Mouse (Mus musculus) hindbrain, embryonic 12.5 days (tissue): ENCODE results near the gene Lrba. TPM values are rescaled to one million over a fixed set of nuclear protein-coding genes. Genes with fewer than 3 reads are reported as not detected.

ENCODE experiments used
- ATAC-seq: fragments of 200-750 bp; cut with Nextera tagmentation; 2 replicates; pipeline ENCODE4 v1.8.0; 2017; ENCODE audit warnings: moderate TSS enrichment; ENCODE audit not compliant: low FRiP score
- H3K27ac ChIP-seq: fragments of 300-500 bp; sonication (generic); 2 replicates; pipeline ENCODE4 v1.5.1; 2016; ENCODE audit warnings: mild to moderate bottlenecking
- H3K27me3 ChIP-seq: fragments of 300-500 bp; sonication (generic); 2 replicates; pipeline ENCODE4 v1.6.1; 2016; ENCODE audit warnings: mild to moderate bottlenecking
- H3K36me3 ChIP-seq: fragments of 300-500 bp; sonication (generic); 2 replicates; pipeline ENCODE4 v1.6.1; 2016; ENCODE audit warnings: mild to moderate bottlenecking
- H3K4me1 ChIP-seq: fragments of 300-500 bp; sonication (generic); 2 replicates; pipeline ENCODE4 v1.6.1; 2016
- H3K4me2 ChIP-seq: fragments of 300-500 bp; sonication (generic); replicated peaks from 2 replicates; pipeline ENCODE4 v1.6.1; 2016; ENCODE audit warnings: mild to moderate bottlenecking
- H3K4me3 ChIP-seq: fragments of 300-500 bp; sonication (generic); 2 replicates; pipeline ENCODE4 v1.5.1; 2016; ENCODE audit warnings: mild to moderate bottlenecking
- H3K9ac ChIP-seq: fragments of 300-500 bp; sonication (generic); 2 replicates; pipeline ENCODE4 v1.6.1; 2016; ENCODE audit warnings: mild to moderate bottlenecking, moderate library complexity
- H3K9me3 ChIP-seq: fragments of 300-500 bp; sonication (generic); replicated peaks from 2 replicates; pipeline ENCODE4 v1.6.1; 2016; ENCODE audit warnings: mild to moderate bottlenecking
- WGBS: fragments of 180-500 bp; shearing (Covaris S2); methylation state at CpG from one replicate; pipeline ENCODE4 v1.1.7; 2016; 5-methylcytosine and 5-hydroxymethylcytosine counted together
- polyA plus RNA-seq: library from polyadenylated mRNA; unstranded; fragments of >200 nt; fragmentation: Nextera tagmentation; extraction: Ambion mirVana; gene quantifications from 2 replicates; pipeline ENCODE4 v1.2.1, GENCODE M21; 2016

Gene Lrba
- polyA plus RNA-seq, 1 experiment from 2014 or later: 8.4 TPM

DNA sequence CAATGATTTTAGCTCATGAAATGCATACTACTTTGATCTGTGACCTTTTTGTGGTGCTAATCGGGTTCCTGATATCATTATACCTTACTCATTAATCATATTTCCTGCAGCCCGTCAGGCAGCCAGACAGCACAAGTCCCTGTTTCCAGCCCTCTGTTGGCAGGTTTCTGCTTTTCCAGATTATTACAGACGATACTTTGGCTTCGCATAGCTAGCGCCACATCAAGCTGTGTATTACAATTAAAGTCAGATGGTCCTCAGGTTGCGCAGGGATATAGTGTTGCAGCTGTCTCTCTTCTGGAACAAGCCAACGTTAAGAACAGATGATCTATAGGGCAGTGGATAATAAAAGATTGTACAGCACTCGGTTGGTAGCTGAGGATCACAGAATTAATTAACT lies 443.7 kb downstream of the Lrba start:
- peak overlapping the region; percentile 8; the same call in 1 of the 2 replicates for H3K27ac ChIP-seq
- H3K4me3 ChIP-seq: no peak overlapping the region
- H3K9me3 ChIP-seq: no peaks in the 10 kb centered on the region
- H3K27me3 ChIP-seq: no peaks in the 10 kb centered on the region
- no peak for ATAC-seq
- no peaks in the 10 kb centered on the region for H3K36me3 ChIP-seq
- WGBS: 41% methylated on average over 8 of the region's 8 CpGs
- H3K9ac ChIP-seq: no peak overlapping the region
- H3K4me1 ChIP-seq: no peaks in the 10 kb centered on the region
- no peak overlapping the region for H3K4me2 ChIP-seq

DNA sequence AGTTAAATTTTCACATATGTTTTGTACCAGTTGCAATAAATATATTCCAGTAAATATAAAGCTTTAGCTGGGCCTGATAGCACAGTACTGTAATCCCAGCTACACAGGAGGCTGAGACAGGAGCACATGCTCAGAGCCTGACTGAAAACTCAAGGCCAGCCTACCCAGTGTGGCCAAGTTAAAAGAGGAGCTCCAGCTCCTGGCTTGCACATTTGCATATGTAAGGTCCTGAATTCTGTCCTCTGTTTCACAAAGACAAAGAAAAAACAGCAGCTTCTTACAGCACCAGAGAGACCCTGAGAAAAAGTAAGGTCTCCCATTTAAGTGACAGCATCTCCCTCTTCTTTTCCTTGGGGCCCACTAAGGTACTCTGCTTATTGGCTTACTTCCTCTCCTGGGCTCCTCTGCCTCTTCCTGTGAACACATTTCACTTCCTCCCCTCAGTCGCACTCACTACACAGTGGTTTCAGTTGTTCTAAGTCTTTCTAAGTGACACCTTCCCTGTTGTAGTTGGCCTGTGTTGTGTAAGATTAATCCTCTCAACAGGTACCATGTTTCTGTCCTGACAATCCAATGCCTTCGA lies 453.2 kb downstream of the Lrba start:
- Histone ChIP-seq H3K9me3 (no peaks in the 10 kb centered on the region), H3K4me3 (no peak overlapping the region), H3K9ac (no peak overlapping the region), H3K27me3 (no peaks in the 10 kb centered on the region), H3K4me2 (no peak overlapping the region), H3K27ac (no peak overlapping the region), H3K36me3 (no peaks in the 10 kb centered on the region), H3K4me1 (no peaks in the 10 kb centered on the region)
- 49% methylated on average over 2 of the region's 2 CpGs for WGBS
- no peak for ATAC-seq

- H3K9me3 ChIP-seq: no peaks in the 10 kb centered on the region
- H3K27me3 ChIP-seq: no peaks in the 10 kb centered on the region
- no peak overlapping the region for H3K4me3 ChIP-seq
- peak; percentile 81 for ATAC-seq
- peak overlapping the region; percentile 67 for H3K27ac ChIP-seq
- no peaks in the 10 kb centered on the region for H3K36me3 ChIP-seq
- H3K9ac ChIP-seq: no peak overlapping the region
- H3K4me2 ChIP-seq: no peak overlapping the region
- H3K4me1 ChIP-seq: peaks cover 11% of the 10 kb centered on the region
- 25% methylated on average over 7 of the region's 7 CpGs for WGBS
Measured at GRCm38 (mm10) chr3:86687571-86688209, 463.2 kb downstream of the Lrba start.

- ATAC-seq: no peak
- WGBS: 63% methylated on average over 1 of the region's 1 CpGs
Measured at GRCm38 (mm10) chr3:86688438-86688837, 464.0 kb downstream of the Lrba start.

DNA sequence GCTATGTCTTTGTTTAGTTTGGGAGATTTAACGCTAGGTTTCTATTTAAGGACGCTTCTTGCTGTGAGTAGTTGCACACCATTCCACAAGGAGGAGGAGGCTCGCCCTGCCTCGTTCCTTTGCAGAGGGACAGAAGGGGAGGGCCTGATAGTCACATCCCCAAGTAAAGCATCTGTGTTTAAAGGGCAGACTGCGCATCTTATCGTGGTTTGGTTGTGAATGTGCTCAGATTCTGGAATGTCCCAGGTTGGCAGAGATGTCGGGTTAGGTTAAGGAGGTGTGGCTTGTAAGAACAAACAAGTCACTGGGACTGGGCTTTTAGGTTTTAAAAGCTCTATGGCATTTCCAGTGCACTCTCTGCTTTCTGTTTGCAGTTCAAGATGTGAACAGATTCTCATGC lies 464.8 kb downstream of the Lrba start:
- no peak overlapping the region for H3K9ac ChIP-seq
- no peaks in the 10 kb centered on the region for H3K27me3 ChIP-seq
- 17% methylated on average over 7 of the region's 7 CpGs for WGBS
- H3K4me1 ChIP-seq: peaks cover 11% of the 10 kb centered on the region
- H3K4me2 ChIP-seq: no peak overlapping the region
- no peaks in the 10 kb centered on the region for H3K36me3 ChIP-seq
- 0 out of 2 replicates have a peak overlapping the region, but pooled peaks have one; percentile 23 for H3K27ac ChIP-seq
- no peaks in the 10 kb centered on the region for H3K9me3 ChIP-seq
- H3K4me3 ChIP-seq: no peak overlapping the region
- ATAC-seq: no peak

More at GRCm38 (mm10) chr3:86688438-86688837, 464.0 kb downstream of the Lrba start:
- Histone ChIP-seq H3K4me2 (no peak overlapping the region), H3K36me3 (no peaks in the 10 kb centered on the region), H3K4me1 (peaks cover 11% of the 10 kb centered on the region), H3K9me3 (no peaks in the 10 kb centered on the region), H3K27ac (no peak overlapping the region), H3K4me3 (no peak overlapping the region), H3K27me3 (no peaks in the 10 kb centered on the region), H3K9ac (no peak overlapping the region)

- peaks cover 7% of the 10 kb centered on the region for H3K4me1 ChIP-seq
Measured at GRCm38 (mm10) chr3:86692779-86693178, 468.3 kb downstream of the Lrba start.

GRCm38 (mm10) chr3:86693553-86693952 lies 469.1 kb downstream of the Lrba start:
- Histone ChIP-seq H3K4me3 (no peak overlapping the region), H3K4me1 (peaks cover 4% of the 10 kb centered on the region), H3K9me3 (no peaks in the 10 kb centered on the region), H3K9ac (no peak overlapping the region), H3K27ac (no peak overlapping the region), H3K36me3 (no peaks in the 10 kb centered on the region), H3K4me2 (no peak overlapping the region), H3K27me3 (no peaks in the 10 kb centered on the region)
- WGBS: 79% methylated on average over 7 of the region's 7 CpGs
- no peak for ATAC-seq

More at GRCm38 (mm10) chr3:86692779-86693178, 468.3 kb downstream of the Lrba start:
- no peak overlapping the region for H3K4me2 ChIP-seq
- H3K36me3 ChIP-seq: no peaks in the 10 kb centered on the region
- H3K4me3 ChIP-seq: no peak overlapping the region
- no peak for ATAC-seq
- no peaks in the 10 kb centered on the region for H3K27me3 ChIP-seq
- no peaks in the 10 kb centered on the region for H3K9me3 ChIP-seq
- H3K27ac ChIP-seq: no peak overlapping the region
- no peak overlapping the region for H3K9ac ChIP-seq

GRCm38 (mm10) chr3:86698947-86699346 lies 474.5 kb downstream of the Lrba start:
- H3K27me3 ChIP-seq: no peaks in the 10 kb centered on the region
- H3K4me1 ChIP-seq: peaks cover 11% of the 10 kb centered on the region
- 82% methylated on average over 2 of the region's 2 CpGs for WGBS
- no peak overlapping the region for H3K4me3 ChIP-seq
- H3K4me2 ChIP-seq: no peak overlapping the region
- ATAC-seq: no peak
- H3K27ac ChIP-seq: no peak overlapping the region
- H3K9ac ChIP-seq: no peak overlapping the region
- no peaks in the 10 kb centered on the region for H3K9me3 ChIP-seq
- H3K36me3 ChIP-seq: no peaks in the 10 kb centered on the region

GRCm38 (mm10) chr3:86701163-86701563 lies 476.7 kb downstream of the Lrba start:
- 6% methylated on average over 1 of the region's 1 CpGs for WGBS
- H3K9me3 ChIP-seq: no peaks in the 10 kb centered on the region
- ATAC-seq: peak; percentile 93
- no peaks in the 10 kb centered on the region for H3K36me3 ChIP-seq
- H3K9ac ChIP-seq: no peak overlapping the region
- H3K4me3 ChIP-seq: no peak overlapping the region
- no peaks in the 10 kb centered on the region for H3K27me3 ChIP-seq
- peak overlapping the region; percentile 40; the same call in 1 of the 2 replicates for H3K27ac ChIP-seq
- H3K4me1 ChIP-seq: peaks cover 11% of the 10 kb centered on the region
- H3K4me2 ChIP-seq: no peak overlapping the region

GRCm38 (mm10) chr3:86709472-86709871 lies 485.0 kb downstream of the Lrba start:
- no peak overlapping the region for H3K4me3 ChIP-seq
- no peak overlapping the region for H3K4me2 ChIP-seq
- 24% methylated on average over 4 of the region's 4 CpGs for WGBS
- ATAC-seq: no peak
- no peaks in the 10 kb centered on the region for H3K36me3 ChIP-seq
- H3K27me3 ChIP-seq: no peaks in the 10 kb centered on the region
- H3K9ac ChIP-seq: no peak overlapping the region
- H3K4me1 ChIP-seq: 0 out of 2 replicates have a peak, but pooled peaks cover 3% of the 10 kb centered on the region
- no peaks in the 10 kb centered on the region for H3K9me3 ChIP-seq
- H3K27ac ChIP-seq: no peak overlapping the region

DNA sequence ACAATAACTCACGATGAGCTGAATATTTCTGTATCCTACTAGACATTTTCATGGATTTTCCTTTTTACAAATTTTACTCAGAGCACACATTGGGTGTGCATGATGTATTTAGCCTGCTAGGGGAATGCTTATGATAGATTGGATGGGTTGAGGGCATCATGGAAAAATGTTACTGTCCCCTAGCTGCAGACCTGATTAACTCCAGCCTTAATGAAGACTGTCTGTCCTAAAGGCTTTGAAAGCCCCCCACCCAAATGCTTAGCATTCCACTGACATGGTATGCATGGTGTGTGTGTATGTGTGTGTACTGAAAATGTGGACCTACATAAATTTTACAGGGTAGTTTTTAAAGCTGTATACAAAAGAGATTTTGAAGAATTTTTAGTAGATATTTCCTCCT lies 487.1 kb downstream of the Lrba start:
- no peak overlapping the region for H3K4me2 ChIP-seq
- no peaks in the 10 kb centered on the region for H3K27me3 ChIP-seq
- no peaks in the 10 kb centered on the region for H3K9me3 ChIP-seq
- no peak overlapping the region for H3K27ac ChIP-seq
- H3K36me3 ChIP-seq: no peaks in the 10 kb centered on the region
- no peak overlapping the region for H3K4me3 ChIP-seq
- WGBS: 74% methylated on average over 1 of the region's 1 CpGs
- H3K4me1 ChIP-seq: peaks cover 5% of the 10 kb centered on the region; the same call in 1 of the 2 replicates
- no peak for ATAC-seq
- no peak overlapping the region for H3K9ac ChIP-seq

DNA sequence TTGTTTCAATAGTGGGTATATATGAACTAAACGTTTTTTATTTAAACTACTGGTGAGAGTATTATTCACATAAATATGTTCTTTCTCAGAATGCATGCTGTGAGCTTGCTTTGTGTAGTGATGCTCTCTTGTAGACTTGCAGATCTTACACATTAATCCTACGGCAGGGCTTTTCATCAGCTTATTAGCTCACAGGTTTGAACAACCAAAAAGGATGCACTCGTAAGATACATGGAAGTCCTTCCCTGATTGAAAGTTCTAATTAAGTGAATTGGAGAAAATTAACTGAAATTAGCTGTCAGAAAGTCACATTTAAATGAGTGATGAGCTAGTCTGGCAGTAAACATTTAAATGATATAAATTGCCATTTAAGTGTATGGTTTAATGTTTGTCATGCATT lies 488.3 kb downstream of the Lrba start:
- WGBS: 39% methylated on average over 3 of the region's 3 CpGs
- Histone ChIP-seq H3K4me2 (no peak overlapping the region), H3K9ac (no peak overlapping the region), H3K9me3 (no peaks in the 10 kb centered on the region), H3K27ac (no peak overlapping the region), H3K27me3 (no peaks in the 10 kb centered on the region), H3K4me1 (peaks cover 5% of the 10 kb centered on the region; the same call in 1 of the 2 replicates), H3K36me3 (no peaks in the 10 kb centered on the region), H3K4me3 (no peak overlapping the region)
- ATAC-seq: no peak

DNA sequence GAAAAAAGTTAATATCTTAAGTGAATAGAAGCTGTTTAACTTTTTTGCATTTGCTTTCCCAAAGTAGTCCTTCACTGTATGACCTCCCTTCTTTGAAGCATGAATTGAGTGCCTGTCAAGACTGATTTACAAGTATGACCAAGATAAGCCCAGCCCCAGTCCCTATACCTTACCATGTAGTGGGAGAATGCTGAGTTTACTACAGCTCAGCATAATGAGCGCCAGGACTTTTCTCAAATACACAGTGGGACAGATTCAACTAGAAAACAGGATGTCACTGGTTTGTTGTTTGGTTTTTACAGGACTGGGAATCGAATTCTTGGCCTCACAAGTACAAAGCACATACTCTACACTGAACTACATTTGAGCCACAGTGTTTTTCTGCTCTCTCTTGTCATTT lies 490.0 kb downstream of the Lrba start:
- Histone ChIP-seq H3K36me3 (no peaks in the 10 kb centered on the region), H3K4me3 (no peak overlapping the region), H3K9ac (no peak overlapping the region), H3K4me1 (peaks cover 5% of the 10 kb centered on the region; the same call in 1 of the 2 replicates), H3K27me3 (no peaks in the 10 kb centered on the region), H3K4me2 (no peak overlapping the region), H3K9me3 (no peaks in the 10 kb centered on the region), H3K27ac (no peak overlapping the region)
- 73% methylated on average over 2 of the region's 2 CpGs for WGBS
- no peak for ATAC-seq
